Mouse (Mus musculus) A20 (cell line): ENCODE results near the gene Adig.

ENCODE experiments used
- DNase-seq: peaks from one replicate; pipeline ENCODE4 v3.0.0-alpha.2; 2011; ENCODE audit warnings: low read depth, low spot score

Adig gene

GRCm38 (mm10) chr2:158541286-158541685, 38.9 kb downstream of the Adig start:
- no peak for DNase-seq

- DNase-seq: no peak
Measured at GRCm38 (mm10) chr2:158545266-158545665, 42.9 kb downstream of the Adig start.

GRCm38 (mm10) chr2:158546751-158547150, 44.3 kb downstream of the Adig start:
- DNase-seq: peak; percentile 66

DNA sequence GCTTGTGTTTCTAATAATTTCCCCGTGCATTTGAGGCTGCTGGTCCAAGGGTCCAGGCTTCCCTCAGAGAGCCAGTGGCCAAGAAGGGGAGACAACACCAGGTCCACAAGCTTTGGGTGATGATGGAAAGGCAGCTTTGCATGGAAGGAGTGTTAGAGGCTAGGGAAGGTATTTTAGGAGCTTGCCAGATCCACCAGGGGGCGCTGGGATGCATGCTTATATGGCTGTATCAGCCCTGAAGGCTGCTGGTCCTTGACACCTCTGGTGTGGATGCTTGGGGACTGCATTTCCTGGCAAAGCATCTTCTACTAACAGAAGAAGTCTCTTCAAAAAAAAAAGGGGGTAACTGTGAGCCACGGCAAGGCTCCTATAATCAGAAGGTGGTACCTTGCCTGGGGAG, 47.7 kb downstream of the Adig start:
- DNase-seq: peak; percentile 72

GRCm38 (mm10) chr2:158554366-158554765, 52.0 kb downstream of the Adig start:
- no peak for DNase-seq

DNA sequence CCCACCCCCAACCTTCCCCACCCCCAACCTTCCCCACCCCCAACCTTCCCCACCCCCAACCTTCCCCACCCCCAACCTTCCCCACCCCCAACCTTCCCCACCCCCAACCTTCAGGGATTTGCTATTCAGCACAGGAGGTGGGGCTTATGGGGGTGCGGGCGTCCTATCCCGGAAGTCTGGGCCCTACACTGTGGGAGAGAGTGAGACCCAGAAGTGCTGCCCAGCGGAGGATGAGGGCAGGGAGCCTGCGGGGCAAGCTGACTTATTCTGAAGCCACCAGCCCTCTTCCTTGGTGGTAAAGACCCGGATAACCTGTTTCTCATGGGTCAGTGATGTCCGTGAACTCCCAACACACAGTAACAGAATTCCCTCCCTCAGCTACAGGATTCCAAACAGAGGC, 52.8 kb downstream of the Adig start:
- DNase-seq: no peak

GRCm38 (mm10) chr2:158555812-158556211, 53.4 kb downstream of the Adig start:
- DNase-seq: no peak

- peak; percentile 70 for DNase-seq
Measured at GRCm38 (mm10) chr2:158556225-158556624, 53.8 kb downstream of the Adig start.

GRCm38 (mm10) chr2:158556750-158557149, 54.3 kb downstream of the Adig start:
- DNase-seq: no peak
